ENCODE assay signal across 1 mouse cellular context in genomic region chr4:151988014-151988341, GRCm38 (mm10).
A peak's percentile ranks its signal among the peaks of the same experiment; 100 is the strongest.
TF ChIP-seq lines count a peak whose summit lies in the region.

No protein-coding gene starts in this region.

TF ChIP-seq in MEL, 35 proteins besides CTCF, POLR2A, EP300 and RAD21:
- TF ChIP-seq GABPA (IDR thresholded peaks at IDR 0.05; ENCODE audit: low read depth, low read length) (no peak), ELF1 (IDR thresholded peaks at IDR 0.05; ENCODE audit: low read depth, low read length) (no peak), UBTF (IDR thresholded peaks at IDR 0.05; ENCODE audit: borderline replicate concordance, insufficient read depth, low read depth, low read length) (0 out of 2 replicates have a peak, but pooled peaks have one; percentile 62), BHLHE40 (IDR thresholded peaks at IDR 0.05; ENCODE audit: borderline replicate concordance, low read depth, low read length) (no peak), POLR2AphosphoS5 (IDR thresholded peaks at IDR 0.05; ENCODE audit: borderline replicate concordance, low read depth, low read length) (no peak), POLR2AphosphoS2 (IDR thresholded peaks at IDR 0.05; ENCODE audit: low read length) (no peak), KAT2A (conservative IDR thresholded peaks at IDR 0.05; ENCODE audit: low read depth, low read length) (no peak), NRF1 (IDR thresholded peaks at IDR 0.05; ENCODE audit: insufficient read depth, low read depth, low read length, poor library complexity, severe bottlenecking) (no peak)
TF ChIP-seq in MEL: peak in this region for 1.
